Mouse (Mus musculus): ENCODE results near the gene Rala. TPM values are rescaled to one million over a fixed set of nuclear protein-coding genes. Genes with fewer than 3 reads are reported as not detected.

The Rala gene
- polyA plus RNA-seq, 1 experiment = 23.2 TPM

GRCm38 (mm10) chr13:17854755-17855154 is 89.3 kb downstream of the Rala start:
- Histone ChIP-seq H3K36me3 (ENCODE audit: control insufficient read depth, insufficient read depth, low read length) (no peaks in the 10 kb centered on the region), H3K27ac (ENCODE audit: control insufficient read depth, insufficient read depth, low read depth, low read length) (peak overlapping the region; percentile 50; the same call in 1 of the 2 replicates), H3K4me3 (ENCODE audit: control insufficient read depth, low read depth, low read length) (no peak overlapping the region), H3K27me3 (ENCODE audit: control insufficient read depth, insufficient read depth, low read length) (no peaks in the 10 kb centered on the region), H3K4me1 (ENCODE audit: control insufficient read depth, insufficient read depth, low read length) (peaks cover 14% of the 10 kb centered on the region)
- TF ChIP-seq POLR2A (IDR thresholded peaks at IDR 0.05; ENCODE audit: control insufficient read depth, low read depth, low read length) (no peak), CTCF (IDR thresholded peaks at IDR 0.05; ENCODE audit: control insufficient read depth, insufficient read depth, insufficient replicate concordance, low read depth, low read length) (no peak)

- no peaks in the 10 kb centered on the region for H3K27me3 ChIP-seq (ENCODE audit: control insufficient read depth, insufficient read depth, low read length)
- no peak for TF ChIP-seq CTCF (IDR thresholded peaks at IDR 0.05; ENCODE audit: control insufficient read depth, insufficient read depth, insufficient replicate concordance, low read depth, low read length)
- H3K4me1 ChIP-seq (ENCODE audit: control insufficient read depth, insufficient read depth, low read length) = no peaks in the 10 kb centered on the region
- H3K27ac ChIP-seq (ENCODE audit: control insufficient read depth, insufficient read depth, low read depth, low read length) = no peak overlapping the region
- no peak overlapping the region for H3K4me3 ChIP-seq (ENCODE audit: control insufficient read depth, low read depth, low read length)
- H3K36me3 ChIP-seq (ENCODE audit: control insufficient read depth, insufficient read depth, low read length) = no peaks in the 10 kb centered on the region
Observed at GRCm38 (mm10) chr13:17843336-17843735, 100.7 kb downstream of the Rala start.

GRCm38 (mm10) chr13:17842756-17843155 is 101.3 kb downstream of the Rala start:
- H3K4me1 ChIP-seq (ENCODE audit: control insufficient read depth, insufficient read depth, low read length) = peaks cover 2% of the 10 kb centered on the region; the same call in 1 of the 2 replicates
- H3K27me3 ChIP-seq (ENCODE audit: control insufficient read depth, insufficient read depth, low read length) = no peaks in the 10 kb centered on the region
- no peaks in the 10 kb centered on the region for H3K36me3 ChIP-seq (ENCODE audit: control insufficient read depth, insufficient read depth, low read length)
- no peak overlapping the region for H3K4me3 ChIP-seq (ENCODE audit: control insufficient read depth, low read depth, low read length)
- no peak overlapping the region for H3K27ac ChIP-seq (ENCODE audit: control insufficient read depth, insufficient read depth, low read depth, low read length)
- no peak for TF ChIP-seq CTCF (IDR thresholded peaks at IDR 0.05; ENCODE audit: control insufficient read depth, insufficient read depth, insufficient replicate concordance, low read depth, low read length)
- TF ChIP-seq POLR2A (IDR thresholded peaks at IDR 0.05; ENCODE audit: control insufficient read depth, low read depth, low read length) = no peak

- Histone ChIP-seq H3K4me1 (ENCODE audit: control insufficient read depth, insufficient read depth, low read length) (peaks cover 5% of the 10 kb centered on the region; the same call in 1 of the 2 replicates), H3K36me3 (ENCODE audit: control insufficient read depth, insufficient read depth, low read length) (no peaks in the 10 kb centered on the region), H3K27ac (ENCODE audit: control insufficient read depth, insufficient read depth, low read depth, low read length) (no peak overlapping the region), H3K27me3 (ENCODE audit: control insufficient read depth, insufficient read depth, low read length) (no peaks in the 10 kb centered on the region), H3K4me3 (ENCODE audit: control insufficient read depth, low read depth, low read length) (no peak overlapping the region)
- no peak for TF ChIP-seq CTCF (IDR thresholded peaks at IDR 0.05; ENCODE audit: control insufficient read depth, insufficient read depth, insufficient replicate concordance, low read depth, low read length)
- no peak for TF ChIP-seq POLR2A (IDR thresholded peaks at IDR 0.05; ENCODE audit: control insufficient read depth, low read depth, low read length)
Observed at GRCm38 (mm10) chr13:17839137-17839536, 104.9 kb downstream of the Rala start.

GRCm38 (mm10) chr13:17838484-17838851 is 105.6 kb downstream of the Rala start:
- Histone ChIP-seq H3K27me3 (ENCODE audit: control insufficient read depth, insufficient read depth, low read length) (no peaks in the 10 kb centered on the region), H3K27ac (ENCODE audit: control insufficient read depth, insufficient read depth, low read depth, low read length) (no peak overlapping the region), H3K36me3 (ENCODE audit: control insufficient read depth, insufficient read depth, low read length) (no peaks in the 10 kb centered on the region), H3K4me1 (ENCODE audit: control insufficient read depth, insufficient read depth, low read length) (peaks cover 5% of the 10 kb centered on the region; the same call in 1 of the 2 replicates), H3K4me3 (ENCODE audit: control insufficient read depth, low read depth, low read length) (no peak overlapping the region)
- TF ChIP-seq POLR2A (IDR thresholded peaks at IDR 0.05; ENCODE audit: control insufficient read depth, low read depth, low read length) (no peak), CTCF (IDR thresholded peaks at IDR 0.05; ENCODE audit: control insufficient read depth, insufficient read depth, insufficient replicate concordance, low read depth, low read length) (no peak)

- H3K4me3 ChIP-seq (ENCODE audit: control insufficient read depth, low read depth, low read length) = no peak overlapping the region
- TF ChIP-seq POLR2A (IDR thresholded peaks at IDR 0.05; ENCODE audit: control insufficient read depth, low read depth, low read length) = no peak
- peak; percentile 12; the same call in 1 of the 2 replicates for TF ChIP-seq CTCF (IDR thresholded peaks at IDR 0.05; ENCODE audit: control insufficient read depth, insufficient read depth, insufficient replicate concordance, low read depth, low read length)
- no peak overlapping the region for H3K27ac ChIP-seq (ENCODE audit: control insufficient read depth, insufficient read depth, low read depth, low read length)
- no peaks in the 10 kb centered on the region for H3K27me3 ChIP-seq (ENCODE audit: control insufficient read depth, insufficient read depth, low read length)
- no peaks in the 10 kb centered on the region for H3K36me3 ChIP-seq (ENCODE audit: control insufficient read depth, insufficient read depth, low read length)
- peaks cover 5% of the 10 kb centered on the region; the same call in 1 of the 2 replicates for H3K4me1 ChIP-seq (ENCODE audit: control insufficient read depth, insufficient read depth, low read length)
Observed at GRCm38 (mm10) chr13:17837610-17838483, 106.2 kb downstream of the Rala start.

- Histone ChIP-seq H3K36me3 (ENCODE audit: control insufficient read depth, insufficient read depth, low read length) (no peaks in the 10 kb centered on the region), H3K27ac (ENCODE audit: control insufficient read depth, insufficient read depth, low read depth, low read length) (no peak overlapping the region), H3K27me3 (ENCODE audit: control insufficient read depth, insufficient read depth, low read length) (no peaks in the 10 kb centered on the region), H3K4me3 (ENCODE audit: control insufficient read depth, low read depth, low read length) (no peak overlapping the region), H3K4me1 (ENCODE audit: control insufficient read depth, insufficient read depth, low read length) (peaks cover 5% of the 10 kb centered on the region; the same call in 1 of the 2 replicates)
- TF ChIP-seq CTCF (IDR thresholded peaks at IDR 0.05; ENCODE audit: control insufficient read depth, insufficient read depth, insufficient replicate concordance, low read depth, low read length) (no peak), POLR2A (IDR thresholded peaks at IDR 0.05; ENCODE audit: control insufficient read depth, low read depth, low read length) (no peak)
Observed at GRCm38 (mm10) chr13:17836808-17837207, 107.2 kb downstream of the Rala start.
